Mouse (Mus musculus) intestine, embryonic 15.5 days (tissue): ENCODE results near the gene Trim30b. TPM values are rescaled to one million over a fixed set of nuclear protein-coding genes. Genes with fewer than 3 reads are reported as not detected.
A peak's percentile ranks its signal among the peaks of the same experiment; 100 is the strongest.
"Not testable (repeated sequence)": the region's sequence is repeated elsewhere in the genome, so short reads cannot be mapped to it uniquely, and the experiment has no call there.

Experiments used
- ATAC-seq: fragments of 200-750 bp; cut with Nextera tagmentation; 2 replicates; pipeline ENCODE4 v1.8.0; 2017; ENCODE audit warnings: moderate TSS enrichment, moderate library complexity
- H3K27ac ChIP-seq: fragments of 300-500 bp; sonication (generic); 2 replicates; pipeline ENCODE4 v1.5.1; 2015; ENCODE audit warnings: mild to moderate bottlenecking, inconsistent platforms
- H3K27me3 ChIP-seq: fragments of 300-500 bp; sonication (generic); replicated peaks from 2 replicates; pipeline ENCODE4 v1.6.1; 2015; ENCODE audit warnings: inconsistent platforms
- H3K36me3 ChIP-seq: fragments of 300-500 bp; sonication (generic); 2 replicates; pipeline ENCODE4 v1.6.1; 2015; ENCODE audit warnings: inconsistent platforms
- H3K4me1 ChIP-seq: fragments of 300-500 bp; sonication (generic); replicated peaks from 2 replicates; pipeline ENCODE4 v1.6.1; 2015; ENCODE audit warnings: inconsistent platforms
- H3K4me2 ChIP-seq: fragments of 300-500 bp; sonication (generic); replicated peaks from 2 replicates; pipeline ENCODE4 v1.6.1; 2015; ENCODE audit warnings: mild to moderate bottlenecking, inconsistent platforms
- H3K4me3 ChIP-seq: fragments of 300-500 bp; sonication (generic); replicated peaks from 2 replicates; pipeline ENCODE4 v1.5.1; 2015; ENCODE audit warnings: inconsistent platforms
- H3K9ac ChIP-seq: fragments of 300-500 bp; sonication (generic); 2 replicates; pipeline ENCODE4 v1.6.1; 2015; ENCODE audit warnings: inconsistent platforms
- H3K9me3 ChIP-seq: fragments of 300-500 bp; sonication (generic); 2 replicates; pipeline ENCODE4 v1.6.1; 2016; ENCODE audit warnings: inconsistent platforms
- WGBS: fragments of 180-500 bp; shearing (Covaris S2); methylation state at CpG from one replicate; pipeline ENCODE4 v1.1.7; 2015; 5-methylcytosine and 5-hydroxymethylcytosine counted together
- polyA plus RNA-seq: library from polyadenylated mRNA; unstranded; fragments of >200 nt; fragmentation: Nextera tagmentation; extraction: Ambion mirVana; gene quantifications from 2 replicates; pipeline ENCODE4 v1.2.1, GENCODE M21; 2015

Trim30b gene
- polyA plus RNA-seq, 1 experiment from 2014 or later = 0.09 TPM

- ATAC-seq = no peak
- no peaks in the 10 kb centered on the region for H3K9me3 ChIP-seq
- no peaks in the 10 kb centered on the region for H3K36me3 ChIP-seq
- H3K27ac ChIP-seq = no peak overlapping the region
- H3K4me2 ChIP-seq = no peak overlapping the region
- no peaks in the 10 kb centered on the region for H3K27me3 ChIP-seq
- H3K4me3 ChIP-seq = no peak overlapping the region
- H3K9ac ChIP-seq = no peak overlapping the region
- H3K4me1 ChIP-seq = no peaks in the 10 kb centered on the region
- 60% methylated on average over 9 of the region's 9 CpGs for WGBS
These were observed 47.7 kb downstream of the Trim30b start for GRCm38 (mm10) chr7:104322028-104322427.

- H3K27me3 ChIP-seq, H3K9me3 ChIP-seq, H3K36me3 ChIP-seq, H3K27ac ChIP-seq, H3K4me1 ChIP-seq: not testable (repeated sequence)
- peak within 1 kb of the TSS; percentile 39 for H3K4me3 ChIP-seq
- ATAC-seq = peak; percentile 97
- 20% methylated on average over 4 of the region's 4 CpGs for WGBS
- H3K9ac ChIP-seq = 0 out of 2 replicates have a peak within 1 kb of the TSS, but pooled peaks have one; percentile 13
- peak within 1 kb of the TSS; percentile 56 for H3K4me2 ChIP-seq
These were observed 54.2 kb downstream of the Trim30b start, which contains the start of gene Trim12a for GRCm38 (mm10) chr7:104315369-104316080. Trim12a (minus strand) TSS chr7:104315466.

DNA sequence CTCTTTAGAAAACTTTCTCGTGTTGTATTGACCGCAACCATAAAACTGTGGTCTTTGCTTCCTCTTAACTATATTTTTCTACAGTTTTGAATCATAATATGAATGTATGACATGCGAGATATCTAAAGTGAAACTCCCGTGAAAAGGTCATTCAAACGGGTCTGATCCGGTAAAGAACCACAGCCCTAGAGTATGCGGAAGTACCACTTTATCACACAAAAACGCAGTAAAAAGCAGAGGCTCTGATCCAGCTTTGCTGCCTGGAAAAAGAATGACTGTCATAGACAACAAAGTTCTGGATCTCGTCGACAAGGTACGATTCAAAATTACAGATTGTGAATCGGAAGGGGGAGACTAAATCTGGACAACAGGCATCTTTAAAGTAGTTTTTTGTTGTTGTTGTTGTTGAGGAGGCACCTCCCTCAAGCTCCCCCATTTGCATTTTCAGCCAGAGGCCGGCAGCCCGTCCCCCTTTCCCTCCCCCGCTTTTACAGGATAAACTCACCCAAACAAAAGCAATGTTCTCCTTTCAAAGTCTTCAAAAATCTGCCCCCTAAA, 54.8 kb downstream of the Trim30b start:
- peak; percentile 85 for ATAC-seq
- Histone ChIP-seq H3K4me3 (peak overlapping the region; percentile 39), H3K9ac (0 out of 2 replicates have a peak overlapping the region, but pooled peaks have one; percentile 13), H3K27me3 (no peaks in the 10 kb centered on the region), H3K4me1 (no peaks in the 10 kb centered on the region), H3K27ac (no peak overlapping the region), H3K36me3 (no peaks in the 10 kb centered on the region), H3K4me2 (peak overlapping the region; percentile 56), H3K9me3 (no peaks in the 10 kb centered on the region)
- 9% methylated on average over 15 of the region's 15 CpGs for WGBS

Other genes with a start within 250 kb of the Trim30b start
- gene Ubqln5, start 240.1 kb downstream of the Trim30b start, polyA plus RNA-seq = not detected in 2 replicates
- gene Olfr643, start 232.5 kb downstream of the Trim30b start, polyA plus RNA-seq = not detected in 2 replicates
- not detected in 2 replicates for gene Ubqln3, start 226.6 kb downstream of the Trim30b start, polyA plus RNA-seq
- not detected in 2 replicates for gene Ubqlnl, start 219.3 kb downstream of the Trim30b start, polyA plus RNA-seq
- gene Olfm5, start 205.1 kb downstream of the Trim30b start, polyA plus RNA-seq = not detected in 2 replicates
- 0.14 and 0.21 TPM in 2 replicates for gene Olfr648, start 186.5 kb downstream of the Trim30b start, polyA plus RNA-seq
- gene Olfr649, start 173.9 kb downstream of the Trim30b start, polyA plus RNA-seq = not detected in 2 replicates
- 0.98 and 1.2 TPM in 2 replicates for gene Trim6, start 151.1 kb downstream of the Trim30b start, polyA plus RNA-seq
- gene Trim34a, start 125.4 kb downstream of the Trim30b start, polyA plus RNA-seq = 1.6 and 2.2 TPM in 2 replicates
- gene Trim5, start 81.8 kb downstream of the Trim30b start, polyA plus RNA-seq = 0.29 and 0.58 TPM in 2 replicates
- gene Trim12a, start 54.4 kb downstream of the Trim30b start, polyA plus RNA-seq = 5.1 and 6.3 TPM in 2 replicates
- gene Trim34b, start 40.4 kb downstream of the Trim30b start, polyA plus RNA-seq = 0.16 TPM in 1 of 2 replicates, not detected in the other
- 2.0 and 2.1 TPM in 2 replicates for gene Trim12c, start 16.5 kb downstream of the Trim30b start, polyA plus RNA-seq
- 0.13 and 0.19 TPM in 2 replicates for gene Trim30c, start 31.0 kb upstream of the Trim30b start, polyA plus RNA-seq
- gene Trim30a, start 95.3 kb upstream of the Trim30b start, polyA plus RNA-seq = 1.5 and 1.8 TPM in 2 replicates
- gene Trim30d, start 138.0 kb upstream of the Trim30b start, polyA plus RNA-seq = 0.92 TPM in 2 replicates
- not detected in 2 replicates for gene Olfr651, start 180.2 kb upstream of the Trim30b start, polyA plus RNA-seq
- not detected in 2 replicates for gene Olfr652, start 191.0 kb upstream of the Trim30b start, polyA plus RNA-seq
- gene Olfr653, start 207.4 kb upstream of the Trim30b start, polyA plus RNA-seq = not detected in 2 replicates
- not detected in 2 replicates for gene Olfr654, start 217.1 kb upstream of the Trim30b start, polyA plus RNA-seq
- not detected in 2 replicates for gene Olfr655, start 231.9 kb upstream of the Trim30b start, polyA plus RNA-seq
- gene Olfr656, start 244.1 kb upstream of the Trim30b start, polyA plus RNA-seq = not detected in 2 replicates